Mouse (Mus musculus) kidney, adult 18-20 months (tissue): ENCODE measurements around the gene Lcorl.
"Not testable (repeated sequence)": the region's sequence is repeated elsewhere in the genome, so short reads cannot be mapped to it uniquely, and the experiment has no call there.

Source experiments
- DNase-seq: peaks from one replicate; pipeline ENCODE4 v3.0.0; 2021

Lcorl gene

GRCm38 (mm10) chr5:45691678-45692077 is 165.7 kb downstream of the Lcorl start:
- DNase-seq, result no peak

GRCm38 (mm10) chr5:45690802-45691201 is 166.6 kb downstream of the Lcorl start:
- no peak for DNase-seq

- DNase-seq, result no peak
These were observed 168.3 kb downstream of the Lcorl start for GRCm38 (mm10) chr5:45689152-45689551.

- no peak for DNase-seq
These were observed 171.2 kb downstream of the Lcorl start for GRCm38 (mm10) chr5:45686223-45686622.

- DNase-seq, result no peak
These were observed 172.2 kb downstream of the Lcorl start for GRCm38 (mm10) chr5:45685243-45685642.

- DNase-seq, result no peak
These were observed 174.0 kb downstream of the Lcorl start for GRCm38 (mm10) chr5:45683388-45683787.

GRCm38 (mm10) chr5:45679955-45680354 is 177.5 kb downstream of the Lcorl start:
- DNase-seq, result no peak

- no peak for DNase-seq
These were observed 179.8 kb downstream of the Lcorl start for GRCm38 (mm10) chr5:45677639-45678038.

GRCm38 (mm10) chr5:45675032-45675431 is 182.4 kb downstream of the Lcorl start:
- no peak for DNase-seq

- DNase-seq, result no peak
These were observed 186.4 kb downstream of the Lcorl start for GRCm38 (mm10) chr5:45670894-45671494.

GRCm38 (mm10) chr5:45670280-45670670 is 187.1 kb downstream of the Lcorl start:
- DNase-seq, result no peak

GRCm38 (mm10) chr5:45669598-45670279 is 187.7 kb downstream of the Lcorl start, which contains the start of gene Ncapg:
TSS of gene Ncapg (plus strand) at chr5:45669919.
- DNase-seq, result peak; percentile 100

GRCm38 (mm10) chr5:45669234-45669597 is 188.2 kb downstream of the Lcorl start:
- DNase-seq, result no peak

GRCm38 (mm10) chr5:45668831-45669230 is 188.6 kb downstream of the Lcorl start:
- DNase-seq, result no peak

- no peak for DNase-seq
These were observed 189.1 kb downstream of the Lcorl start for GRCm38 (mm10) chr5:45668324-45668723.

GRCm38 (mm10) chr5:45658406-45658805 is 199.0 kb downstream of the Lcorl start:
- DNase-seq, result not testable (repeated sequence)

GRCm38 (mm10) chr5:45651026-45651703 is 206.2 kb downstream of the Lcorl start:
- DNase-seq, result no peak
